Mouse (Mus musculus) stomach, postnatal 0 days (tissue): Measurements from ENCODE around the gene Slco2a1.

Source experiments
- CTCF ChIP-seq: IDR thresholded peaks from 2 replicates; pipeline ENCODE4 v1.5.1; 2016; ENCODE audit warnings: antibody characterized with exemption, low read depth, mild to moderate bottlenecking, moderate library complexity
- EP300 ChIP-seq: optimal IDR thresholded peaks from 2 replicates; pipeline ENCODE3; 2016; ENCODE audit warnings: antibody characterized with exemption

DNA sequence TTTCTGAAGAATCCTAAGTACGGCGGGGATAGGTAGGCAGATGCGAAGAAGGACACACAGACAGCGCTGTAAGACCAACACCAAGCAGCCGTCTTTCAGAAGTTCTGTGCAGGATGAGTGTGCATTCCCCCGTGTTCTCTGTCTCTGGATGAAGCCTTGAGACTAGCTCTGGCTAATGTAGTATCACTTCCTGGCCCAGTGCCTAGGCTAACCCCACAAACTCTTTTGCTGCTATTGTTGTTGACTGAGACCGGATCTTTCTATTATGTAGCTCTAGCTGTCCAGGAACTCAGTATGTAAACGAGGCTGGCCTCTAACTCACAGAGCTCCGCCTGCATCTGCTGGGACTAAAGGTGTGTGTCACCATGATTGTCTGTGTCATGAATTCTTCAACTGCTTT is 43.6 kb upstream of the Slco2a1 start:
- TF ChIP-seq CTCF = no peak
- TF ChIP-seq EP300 = no peak
